Mouse (Mus musculus) heart, postnatal 0 days (tissue): ENCODE data around the gene Clybl.

Experiments used
- CTCF ChIP-seq: IDR thresholded peaks from 2 replicates; pipeline ENCODE4 v1.5.1; 2016; ENCODE audit warnings: antibody characterized with exemption, control low read depth, low read depth
- EP300 ChIP-seq: IDR thresholded peaks from 2 replicates; pipeline ENCODE4 v1.6.1; 2016; ENCODE audit warnings: antibody characterized with exemption, low read depth

GRCm38 (mm10) chr14:122323838-122324458 lies 142.4 kb downstream of the Clybl start:
- TF ChIP-seq CTCF (no peak), EP300 (no peak)
